Mouse (Mus musculus): Measurements from ENCODE around the gene Zfp568. TPM values are rescaled to one million over a fixed set of nuclear protein-coding genes. Genes with fewer than 3 reads are reported as not detected.
A peak's percentile ranks its signal among the peaks of the same experiment; 100 is the strongest.

Gene Zfp568
- total and polyA plus RNA-seq, 3 experiments = 5.1 to 26.2 (median 22.0) TPM

- H3K4me3 ChIP-seq (ENCODE audit: low read depth, low read length) = peak overlapping the region; percentile 91
- peaks cover 27% of the 10 kb centered on the region for H3K36me3 ChIP-seq (replicated peaks)
These were observed 440 bp upstream of the Zfp568 start for GRCm38 (mm10) chr7:29983340-29983689.

GRCm38 (mm10) chr7:29986101-29986500 lies 2.3 kb downstream of the Zfp568 start:
- ATAC-seq (ENCODE audit: extremely low read depth, insufficient number of reproducible peaks, low FRiP score, poor library complexity, severe bottlenecking) (no peak), DNase-seq (ENCODE audit: low spot score) (no peak)
- Histone ChIP-seq H3K4me3 (ENCODE audit: low read depth, low read length) (no peak overlapping the region), H3K9me3 (replicated peaks) (no peaks in the 10 kb centered on the region), H3K27me3 (ENCODE audit: insufficient read depth, low read length) (no peaks in the 10 kb centered on the region), H3K4me1 (ENCODE audit: insufficient read depth, low read depth, low read length) (peaks cover 31% of the 10 kb centered on the region), H3K36me3 (replicated peaks) (peaks cover 48% of the 10 kb centered on the region)
- TF ChIP-seq CTCF (IDR thresholded peaks at IDR 0.05; ENCODE audit: low read depth, low read length) = no peak
- no peak for TF ChIP-seq TAL1 (conservative IDR thresholded peaks at IDR 0.05; ENCODE audit: low read depth, low read length)
- TF ChIP-seq GATA1 (IDR thresholded peaks at IDR 0.05; ENCODE audit: borderline replicate concordance, low read length) = no peak
- no peak for TF ChIP-seq GATA2 (IDR thresholded peaks at IDR 0.05; ENCODE audit: borderline replicate concordance, low read depth, low read length)
- TF ChIP-seq POLR2AphosphoS5 (IDR thresholded peaks at IDR 0.05; ENCODE audit: insufficient replicate concordance, low read depth, low read length) = no peak

More at GRCm38 (mm10) chr7:29983340-29983689, 440 bp upstream of the Zfp568 start:
- Histone ChIP-seq H3K9me3 (replicated peaks) (no peaks in the 10 kb centered on the region), H3K4me1 (ENCODE audit: insufficient read depth, low read depth, low read length) (peaks cover 32% of the 10 kb centered on the region), H3K27me3 (ENCODE audit: insufficient read depth, low read length) (no peaks in the 10 kb centered on the region)
- no peak for DNase-seq (ENCODE audit: low spot score)
- no peak for TF ChIP-seq POLR2AphosphoS5 (IDR thresholded peaks at IDR 0.05; ENCODE audit: insufficient replicate concordance, low read depth, low read length)
- no peak for ATAC-seq (ENCODE audit: extremely low read depth, insufficient number of reproducible peaks, low FRiP score, poor library complexity, severe bottlenecking)

- ATAC-seq (ENCODE audit: extremely low read depth, insufficient number of reproducible peaks, low FRiP score, poor library complexity, severe bottlenecking) (no peak), DNase-seq (ENCODE audit: low spot score) (no peak)
- H3K9me3 ChIP-seq (replicated peaks) = no peaks in the 10 kb centered on the region
- TF ChIP-seq TAL1 (conservative IDR thresholded peaks at IDR 0.05; ENCODE audit: low read depth, low read length) (no peak), POLR2AphosphoS5 (IDR thresholded peaks at IDR 0.05; ENCODE audit: insufficient replicate concordance, low read depth, low read length) (no peak), CTCF (IDR thresholded peaks at IDR 0.05; ENCODE audit: low read depth, low read length) (no peak), GATA2 (IDR thresholded peaks at IDR 0.05; ENCODE audit: borderline replicate concordance, low read depth, low read length) (no peak), GATA1 (IDR thresholded peaks at IDR 0.05; ENCODE audit: borderline replicate concordance, low read length) (no peak)
- H3K27me3 ChIP-seq (ENCODE audit: insufficient read depth, low read length) = no peaks in the 10 kb centered on the region
- no peak overlapping the region for H3K4me3 ChIP-seq (ENCODE audit: low read depth, low read length)
- peaks cover 60% of the 10 kb centered on the region for H3K36me3 ChIP-seq (replicated peaks)
- H3K4me1 ChIP-seq (ENCODE audit: insufficient read depth, low read depth, low read length) = peaks cover 18% of the 10 kb centered on the region
These were observed 3.8 kb downstream of the Zfp568 start for GRCm38 (mm10) chr7:29987551-29987950.

DNA sequence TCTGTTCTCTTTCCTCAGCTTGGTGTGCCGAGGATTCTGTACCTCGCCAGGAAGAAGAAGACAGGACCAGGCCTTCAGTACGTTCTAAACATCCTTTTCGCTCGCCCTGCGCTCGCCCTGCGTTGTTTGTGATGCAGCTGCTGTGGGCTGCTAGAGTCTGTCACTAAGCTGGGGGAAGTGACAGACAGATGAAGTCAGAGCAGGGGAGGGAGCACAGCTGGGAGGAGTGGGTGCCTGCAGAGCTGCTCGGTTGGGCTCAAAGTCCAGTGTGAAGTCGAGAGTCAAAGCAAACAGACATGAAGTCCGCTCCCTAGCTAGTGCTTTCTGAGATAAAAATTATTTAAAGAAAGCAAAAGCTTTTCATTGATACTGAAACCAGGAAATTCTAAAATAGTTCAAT lies 5.3 kb downstream of the Zfp568 start:
- no peak overlapping the region for H3K4me3 ChIP-seq (ENCODE audit: low read depth, low read length)
- no peak for ATAC-seq (ENCODE audit: extremely low read depth, insufficient number of reproducible peaks, low FRiP score, poor library complexity, severe bottlenecking)
- 0 out of 2 replicates have a peak, but pooled peaks cover 2% of the 10 kb centered on the region for H3K9me3 ChIP-seq (replicated peaks)
- H3K4me1 ChIP-seq (ENCODE audit: insufficient read depth, low read depth, low read length) = peaks cover 10% of the 10 kb centered on the region
- DNase-seq (ENCODE audit: low spot score) = no peak
- TF ChIP-seq CTCF (IDR thresholded peaks at IDR 0.05; ENCODE audit: low read depth, low read length) (no peak), TAL1 (conservative IDR thresholded peaks at IDR 0.05; ENCODE audit: low read depth, low read length) (no peak), GATA2 (IDR thresholded peaks at IDR 0.05; ENCODE audit: borderline replicate concordance, low read depth, low read length) (no peak), GATA1 (IDR thresholded peaks at IDR 0.05; ENCODE audit: borderline replicate concordance, low read length) (no peak), POLR2AphosphoS5 (IDR thresholded peaks at IDR 0.05; ENCODE audit: insufficient replicate concordance, low read depth, low read length) (no peak)
- peaks cover 73% of the 10 kb centered on the region for H3K36me3 ChIP-seq (replicated peaks)
- H3K27me3 ChIP-seq (ENCODE audit: insufficient read depth, low read length) = no peaks in the 10 kb centered on the region

- Histone ChIP-seq H3K27me3 (ENCODE audit: insufficient read depth, low read length) (no peaks in the 10 kb centered on the region), H3K36me3 (replicated peaks) (peaks cover 83% of the 10 kb centered on the region), H3K4me1 (ENCODE audit: insufficient read depth, low read depth, low read length) (no peaks in the 10 kb centered on the region), H3K4me3 (ENCODE audit: low read depth, low read length) (no peak overlapping the region), H3K9me3 (replicated peaks) (0 out of 2 replicates have a peak, but pooled peaks cover 2% of the 10 kb centered on the region)
- TF ChIP-seq CTCF (IDR thresholded peaks at IDR 0.05; ENCODE audit: low read depth, low read length) (no peak), POLR2AphosphoS5 (IDR thresholded peaks at IDR 0.05; ENCODE audit: insufficient replicate concordance, low read depth, low read length) (no peak), GATA1 (IDR thresholded peaks at IDR 0.05; ENCODE audit: borderline replicate concordance, low read length) (no peak), TAL1 (conservative IDR thresholded peaks at IDR 0.05; ENCODE audit: low read depth, low read length) (no peak), GATA2 (IDR thresholded peaks at IDR 0.05; ENCODE audit: borderline replicate concordance, low read depth, low read length) (no peak)
- DNase-seq (ENCODE audit: low spot score) (no peak), ATAC-seq (ENCODE audit: extremely low read depth, insufficient number of reproducible peaks, low FRiP score, poor library complexity, severe bottlenecking) (no peak)
These were observed 8.9 kb downstream of the Zfp568 start for GRCm38 (mm10) chr7:29992698-29993097.

- Histone ChIP-seq H3K4me1 (ENCODE audit: insufficient read depth, low read depth, low read length) (no peaks in the 10 kb centered on the region), H3K36me3 (replicated peaks) (peaks cover 83% of the 10 kb centered on the region), H3K4me3 (ENCODE audit: low read depth, low read length) (no peak overlapping the region), H3K27me3 (ENCODE audit: insufficient read depth, low read length) (no peaks in the 10 kb centered on the region), H3K9me3 (replicated peaks) (0 out of 2 replicates have a peak, but pooled peaks cover 2% of the 10 kb centered on the region)
- ATAC-seq (ENCODE audit: extremely low read depth, insufficient number of reproducible peaks, low FRiP score, poor library complexity, severe bottlenecking) (no peak), DNase-seq (ENCODE audit: low spot score) (no peak)
- no peak for TF ChIP-seq GATA2 (IDR thresholded peaks at IDR 0.05; ENCODE audit: borderline replicate concordance, low read depth, low read length)
- TF ChIP-seq CTCF (IDR thresholded peaks at IDR 0.05; ENCODE audit: low read depth, low read length) = no peak
- TF ChIP-seq POLR2AphosphoS5 (IDR thresholded peaks at IDR 0.05; ENCODE audit: insufficient replicate concordance, low read depth, low read length) = no peak
- no peak for TF ChIP-seq GATA1 (IDR thresholded peaks at IDR 0.05; ENCODE audit: borderline replicate concordance, low read length)
- no peak for TF ChIP-seq TAL1 (conservative IDR thresholded peaks at IDR 0.05; ENCODE audit: low read depth, low read length)
These were observed 9.6 kb downstream of the Zfp568 start for GRCm38 (mm10) chr7:29993340-29993739.

All from G1E (cell line).